Mouse (Mus musculus) embryonic facial prominence, embryonic 11.5 days (tissue): ENCODE measurements around the gene Olfr201. TPM values are rescaled to one million over a fixed set of nuclear protein-coding genes. Genes with fewer than 3 reads are reported as not detected.
"Not testable (repeated sequence)": the region's sequence is repeated elsewhere in the genome, so short reads cannot be mapped to it uniquely, and the experiment has no call there.

ENCODE experiments used
- ATAC-seq: fragments of 200-750 bp; cut with Nextera tagmentation; replicated peaks from 2 replicates; pipeline ENCODE4 v1.8.0; 2017; ENCODE audit warnings: low read depth; ENCODE audit not compliant: insufficient number of reproducible peaks, low FRiP score, low TSS enrichment
- DNase-seq: peaks from one replicate; pipeline ENCODE4 v3.0.0-alpha.2; 2015; ENCODE audit warnings: low spot score
- H3K27ac ChIP-seq: fragments of 300-500 bp; sonication (generic); replicated peaks from 2 replicates; pipeline ENCODE4 v1.5.1; 2014; ENCODE audit warnings: mild to moderate bottlenecking, low read depth, low read length, control low read depth
- H3K27me3 ChIP-seq: fragments of 300-500 bp; sonication (generic); 2 replicates; pipeline ENCODE4 v1.6.1; 2014; ENCODE audit warnings: mild to moderate bottlenecking, low read length, moderate library complexity, mixed read lengths; ENCODE audit not compliant: control insufficient read depth, insufficient read depth
- H3K36me3 ChIP-seq: fragments of 300-500 bp; sonication (generic); replicated peaks from 2 replicates; pipeline ENCODE4 v1.6.1; 2014; ENCODE audit warnings: low read depth, mild to moderate bottlenecking, low read length, moderate library complexity, mixed read lengths; ENCODE audit not compliant: control insufficient read depth, insufficient read depth
- H3K4me1 ChIP-seq: fragments of 300-500 bp; sonication (generic); 2 replicates; pipeline ENCODE4 v1.6.1; 2014; ENCODE audit warnings: low read length, mixed read lengths; ENCODE audit not compliant: control insufficient read depth, insufficient read depth
- H3K4me2 ChIP-seq: fragments of 300-500 bp; sonication (generic); 2 replicates; pipeline ENCODE4 v1.6.1; 2014; ENCODE audit warnings: low read depth, mild to moderate bottlenecking, control low read depth, low read length, moderate library complexity
- H3K4me3 ChIP-seq: fragments of 300-500 bp; sonication (generic); 2 replicates; pipeline ENCODE4 v1.5.1; 2014; ENCODE audit warnings: low read depth, low read length, control low read depth
- H3K9ac ChIP-seq: fragments of 300-500 bp; sonication (generic); replicated peaks from 2 replicates; pipeline ENCODE4 v1.6.1; 2014; ENCODE audit warnings: mild to moderate bottlenecking, control low read depth, low read length
- H3K9me3 ChIP-seq: fragments of 300-500 bp; sonication (generic); replicated peaks from 2 replicates; pipeline ENCODE4 v1.6.1; 2016; ENCODE audit warnings: mild to moderate bottlenecking, low read length, inconsistent platforms, mixed read lengths; ENCODE audit not compliant: control insufficient read depth
- WGBS: fragments of 180-500 bp; shearing (Covaris S2); extraction: QIAGEN DNeasy Blood & Tissue Kit; methylation state at CpG from one replicate; pipeline ENCODE4 v1.1.7; 2014; 5-methylcytosine and 5-hydroxymethylcytosine counted together
- polyA plus RNA-seq: library from polyadenylated mRNA; unstranded; fragments of >200 nt; fragmentation: Nextera tagmentation; extraction: Ambion mirVana; gene quantifications from 2 replicates; pipeline ENCODE4 v1.2.1, GENCODE M21; 2014

The Olfr201 gene
- polyA plus RNA-seq, 1 experiment from 2014 or later, result not detected

DNA sequence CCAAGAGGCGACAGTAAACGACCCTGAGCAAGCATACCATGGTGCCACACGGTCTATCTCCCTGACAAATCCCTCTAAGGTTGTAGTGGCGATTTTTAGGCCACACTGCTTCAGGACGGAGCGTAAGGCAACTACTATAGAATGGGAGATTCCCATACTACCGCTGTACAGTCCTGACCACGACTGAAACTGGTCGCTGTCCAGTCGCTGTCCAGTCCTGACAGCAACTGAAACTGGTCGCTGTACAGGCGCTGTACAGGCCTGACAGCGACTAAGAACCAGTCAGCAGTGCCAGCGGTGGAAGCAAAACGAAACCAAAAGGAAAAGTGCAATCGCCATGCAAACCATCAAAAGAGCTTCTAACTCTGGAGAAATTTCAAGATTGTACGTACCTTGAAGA is 22.7 kb downstream of the Olfr201 start:
- Histone ChIP-seq H3K9ac (no peak overlapping the region), H3K27ac (no peak overlapping the region), H3K4me3 (no peak overlapping the region), H3K4me2 (no peak overlapping the region), H3K4me1 (no peaks in the 10 kb centered on the region), H3K27me3 (no peaks in the 10 kb centered on the region), H3K36me3 (no peaks in the 10 kb centered on the region), H3K9me3 (no peaks in the 10 kb centered on the region)
- DNase-seq (no peak), ATAC-seq (no peak)
- WGBS, result 88% methylated on average over 17 of the region's 17 CpGs

DNA sequence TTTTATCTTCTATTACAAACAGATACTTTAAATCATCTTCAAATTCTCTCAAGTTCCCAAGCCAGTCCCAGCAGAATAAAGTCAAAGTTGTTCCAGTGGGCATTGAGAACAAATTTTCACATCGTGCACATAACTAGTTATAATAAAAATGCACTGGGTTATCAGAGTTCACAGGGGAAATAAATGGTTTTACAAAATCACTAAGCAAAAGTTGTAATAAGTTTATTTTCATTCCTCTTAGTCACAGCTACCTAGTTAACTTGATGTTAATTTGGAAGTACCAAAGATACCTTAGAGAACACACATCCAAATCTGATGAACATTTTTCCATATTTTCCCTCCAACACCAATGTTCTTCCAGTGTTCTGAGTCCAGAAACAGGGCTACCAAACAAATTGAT is 52.8 kb downstream of the Olfr201 start, which contains the start of gene Olfr199:
Gene Olfr199, minus strand, starts transcription at position 101 of the 400 bp plus-strand sequence.
- not testable (repeated sequence) for H3K4me2 ChIP-seq, ATAC-seq, H3K4me3 ChIP-seq, H3K9me3 ChIP-seq, DNase-seq, H3K4me1 ChIP-seq, H3K27me3 ChIP-seq, H3K9ac ChIP-seq, H3K27ac ChIP-seq, H3K36me3 ChIP-seq
- 71% methylated on average over 1 of the region's 1 CpGs for WGBS

DNA sequence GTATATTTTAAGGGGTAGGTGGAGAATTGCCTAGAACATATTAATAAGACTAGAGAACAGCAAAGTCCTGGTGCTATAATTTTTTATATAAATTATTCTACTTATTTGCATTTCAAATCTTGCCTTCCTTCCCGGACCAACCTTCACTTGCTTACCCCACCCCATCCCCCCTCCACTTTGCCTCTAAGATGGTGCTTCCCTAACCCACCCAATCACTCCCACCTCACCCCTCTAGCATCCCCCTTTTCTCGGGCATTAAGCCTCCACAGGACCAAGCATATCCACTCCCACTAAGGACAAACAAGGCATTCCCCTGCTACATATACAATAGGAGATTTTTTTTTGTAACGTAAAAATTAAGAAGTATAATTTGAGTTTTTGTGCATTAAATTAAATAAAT is 54.6 kb downstream of the Olfr201 start:
- not testable (repeated sequence) for H3K36me3 ChIP-seq, ATAC-seq, DNase-seq, H3K4me2 ChIP-seq, H3K27me3 ChIP-seq, H3K9ac ChIP-seq, H3K4me3 ChIP-seq, H3K27ac ChIP-seq, H3K9me3 ChIP-seq, H3K4me1 ChIP-seq
- WGBS, result 91% methylated on average over 3 of the region's 3 CpGs

Other genes with a start within 250 kb of the Olfr201 start
- gene Olfr186, start 242.3 kb downstream of the Olfr201 start, polyA plus RNA-seq, result not detected in 2 replicates
- not detected in 2 replicates for gene Olfr187, start 232.9 kb downstream of the Olfr201 start, polyA plus RNA-seq
- not detected in 2 replicates for gene Olfr190, start 194.6 kb downstream of the Olfr201 start, polyA plus RNA-seq
- not detected in 2 replicates for gene Olfr191, start 182.8 kb downstream of the Olfr201 start, polyA plus RNA-seq
- not detected in 2 replicates for gene Olfr193, start 160.8 kb downstream of the Olfr201 start, polyA plus RNA-seq
- not detected in 2 replicates for gene Olfr194, start 151.6 kb downstream of the Olfr201 start, polyA plus RNA-seq
- not detected in 2 replicates for gene Olfr195, start 125.6 kb downstream of the Olfr201 start, polyA plus RNA-seq
- not detected in 2 replicates for gene Olfr196, start 102.2 kb downstream of the Olfr201 start, polyA plus RNA-seq
- not detected in 2 replicates for gene Olfr198, start 69.1 kb downstream of the Olfr201 start, polyA plus RNA-seq
- not detected in 2 replicates for gene Olfr199, start 52.9 kb downstream of the Olfr201 start, polyA plus RNA-seq
- not detected in 2 replicates for gene Olfr202, start 14.2 kb upstream of the Olfr201 start, polyA plus RNA-seq
- gene Olfr203, start 26.2 kb upstream of the Olfr201 start, polyA plus RNA-seq, result not detected in 2 replicates
- not detected in 2 replicates for gene Olfr204, start 45.6 kb upstream of the Olfr201 start, polyA plus RNA-seq
- gene Olfr205, start 58.5 kb upstream of the Olfr201 start, polyA plus RNA-seq, result not detected in 2 replicates
- not detected in 2 replicates for gene Olfr206, start 76.6 kb upstream of the Olfr201 start, polyA plus RNA-seq
- not detected in 2 replicates for gene Olfr209, start 91.4 kb upstream of the Olfr201 start, polyA plus RNA-seq
- 0.20 and 0.22 TPM in 2 replicates for gene Gabrr3, start 134.7 kb upstream of the Olfr201 start, polyA plus RNA-seq
- 34.2 and 35.3 TPM in 2 replicates for gene Riox2, start 199.1 kb upstream of the Olfr201 start, polyA plus RNA-seq